Mouse (Mus musculus) limb, embryonic 13.5 days (tissue): Measurements from ENCODE around the gene Vars. TPM values are rescaled to one million over a fixed set of nuclear protein-coding genes. Genes with fewer than 3 reads are reported as not detected.

Experiments used
- ATAC-seq: fragments of 200-750 bp; cut with Nextera tagmentation; 2 replicates; pipeline ENCODE4 v1.8.0; 2017; ENCODE audit warnings: low read depth, moderate number of reproducible peaks, moderate TSS enrichment; ENCODE audit not compliant: low FRiP score
- H3K27ac ChIP-seq: fragments of 300-500 bp; sonication (generic); 2 replicates; pipeline ENCODE4 v1.5.1; 2015; ENCODE audit warnings: inconsistent platforms, mild to moderate bottlenecking, moderate library complexity
- H3K27me3 ChIP-seq: fragments of 300-500 bp; sonication (generic); 2 replicates; pipeline ENCODE4 v1.6.1; 2015; ENCODE audit warnings: mild to moderate bottlenecking, inconsistent platforms
- H3K36me3 ChIP-seq: fragments of 300-500 bp; sonication (generic); 2 replicates; pipeline ENCODE4 v1.6.1; 2015; ENCODE audit warnings: inconsistent platforms, mild to moderate bottlenecking, moderate library complexity
- H3K4me1 ChIP-seq: fragments of 300-500 bp; sonication (generic); 2 replicates; pipeline ENCODE4 v1.6.1; 2015; ENCODE audit warnings: inconsistent platforms
- H3K4me2 ChIP-seq: fragments of 300-500 bp; sonication (generic); replicated peaks from 2 replicates; pipeline ENCODE4 v1.6.1; 2015; ENCODE audit warnings: inconsistent platforms, mild to moderate bottlenecking, moderate library complexity
- H3K4me3 ChIP-seq: fragments of 300-500 bp; sonication (generic); 2 replicates; pipeline ENCODE4 v1.5.1; 2015; ENCODE audit warnings: moderate library complexity, mild to moderate bottlenecking, inconsistent platforms
- H3K9ac ChIP-seq: fragments of 300-500 bp; sonication (generic); 2 replicates; pipeline ENCODE4 v1.6.1; 2015; ENCODE audit warnings: mild to moderate bottlenecking, inconsistent platforms
- H3K9me3 ChIP-seq: fragments of 300-500 bp; sonication (generic); 2 replicates; pipeline ENCODE4 v1.6.1; 2016; ENCODE audit warnings: inconsistent platforms
- WGBS: fragments of 180-500 bp; shearing (Covaris S2); methylation state at CpG from one replicate; pipeline ENCODE4 v1.1.7; 2015; 5-methylcytosine and 5-hydroxymethylcytosine counted together
- polyA plus RNA-seq: library from polyadenylated mRNA; unstranded; fragments of >200 nt; fragmentation: Nextera tagmentation; extraction: Ambion mirVana; gene quantifications from 2 replicates; pipeline ENCODE4 v1.2.1, GENCODE M21; 2015

The Vars gene
- polyA plus RNA-seq, 1 experiment from 2014 or later = 110 TPM

DNA sequence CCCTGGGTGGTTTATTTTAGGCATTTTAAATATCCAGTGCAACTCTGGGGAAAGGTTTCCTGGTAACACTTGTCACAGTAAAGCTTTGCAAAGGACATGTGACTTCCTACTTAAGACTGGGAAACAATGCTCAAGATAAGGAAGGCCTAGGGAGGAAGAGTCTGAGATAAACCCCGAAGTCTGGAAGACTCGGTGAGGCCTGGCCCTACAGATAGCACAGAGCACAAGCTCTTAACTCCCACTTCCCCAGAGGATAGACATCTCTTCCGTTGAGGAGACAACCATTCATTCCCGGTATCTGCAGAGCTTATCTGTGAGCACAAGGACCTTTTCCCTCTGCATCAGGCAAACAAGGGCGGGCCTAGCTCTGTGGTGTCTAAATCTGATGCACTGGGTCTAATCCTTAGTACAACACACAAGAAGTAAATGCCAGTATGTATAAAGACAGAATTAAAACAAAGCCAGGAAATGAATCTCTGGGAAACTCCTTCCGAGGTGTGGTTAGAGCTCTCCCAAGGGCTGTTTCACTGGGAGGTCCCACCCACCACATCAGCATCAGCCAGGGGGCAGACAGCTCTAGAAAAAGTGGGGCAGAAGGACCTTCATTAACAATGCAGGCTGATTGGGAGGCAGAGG lies 21.2 kb downstream of the Vars start:
- Histone ChIP-seq H3K9me3 (no peaks in the 10 kb centered on the region), H3K4me3 (no peak overlapping the region), H3K27me3 (no peaks in the 10 kb centered on the region), H3K9ac (no peak overlapping the region), H3K4me1 (peaks cover 23% of the 10 kb centered on the region), H3K4me2 (no peak overlapping the region), H3K36me3 (peaks cover 9% of the 10 kb centered on the region), H3K27ac (no peak overlapping the region)
- ATAC-seq = no peak
- WGBS = 73% methylated on average over 6 of the region's 6 CpGs

DNA sequence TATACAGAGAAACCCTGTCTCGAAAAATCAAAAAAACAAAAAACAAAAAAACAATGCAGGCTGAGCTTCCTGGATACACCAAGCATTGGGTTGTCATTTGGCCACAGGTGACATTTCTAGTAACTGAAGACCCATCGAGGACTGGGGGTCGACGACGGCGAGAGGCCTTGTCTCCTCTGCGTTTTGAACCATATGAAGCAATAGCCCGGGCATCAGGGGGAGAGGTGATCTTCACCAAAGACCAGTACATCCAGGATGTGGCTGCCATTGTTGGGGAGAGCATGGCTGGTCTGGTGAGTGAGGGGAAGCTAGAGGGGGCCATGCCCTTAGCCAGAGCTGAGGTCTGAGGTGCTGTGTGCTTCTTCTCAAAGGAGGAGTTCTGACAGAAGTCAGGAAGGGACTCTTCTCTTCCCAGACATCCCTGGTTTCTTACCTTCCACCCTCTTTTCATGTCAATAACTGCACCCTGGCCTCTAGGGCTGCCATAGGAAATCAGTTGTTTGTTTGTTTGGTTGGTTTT lies 21.8 kb downstream of the Vars start:
- Histone ChIP-seq H3K4me3 (no peak overlapping the region), H3K36me3 (peaks cover 3% of the 10 kb centered on the region; the same call in 1 of the 2 replicates), H3K27me3 (no peaks in the 10 kb centered on the region), H3K4me2 (no peak overlapping the region), H3K4me1 (peaks cover 28% of the 10 kb centered on the region), H3K27ac (no peak overlapping the region), H3K9me3 (no peaks in the 10 kb centered on the region), H3K9ac (no peak overlapping the region; the same call in 1 of the 2 replicates)
- no peak for ATAC-seq
- 95% methylated on average over 8 of the region's 8 CpGs for WGBS

DNA sequence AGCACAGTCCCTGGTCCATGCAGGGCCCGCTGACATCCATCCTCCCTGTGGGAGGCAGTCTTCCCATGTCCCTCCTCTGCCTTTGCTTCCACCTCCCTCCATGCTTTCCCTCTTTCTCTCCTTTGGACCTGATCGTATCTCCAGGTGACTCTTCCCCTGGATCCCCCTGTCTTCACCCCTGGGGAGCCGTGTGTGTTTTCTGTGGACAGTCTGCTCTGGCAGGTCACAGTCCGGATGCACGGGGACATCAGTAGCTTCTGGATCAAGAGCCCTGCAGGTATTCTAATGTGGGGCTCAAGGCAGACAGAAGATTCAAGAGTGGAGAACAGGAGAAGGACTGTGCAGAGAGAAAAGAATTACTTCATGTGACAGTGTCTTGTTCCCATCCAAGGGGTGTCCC lies 22.4 kb downstream of the Vars start:
- no peaks in the 10 kb centered on the region for H3K36me3 ChIP-seq
- peaks cover 33% of the 10 kb centered on the region for H3K4me1 ChIP-seq
- H3K9me3 ChIP-seq = no peaks in the 10 kb centered on the region
- H3K27ac ChIP-seq = no peak overlapping the region
- no peak overlapping the region; the same call in 1 of the 2 replicates for H3K9ac ChIP-seq
- 84% methylated on average over 5 of the region's 5 CpGs for WGBS
- no peak for ATAC-seq
- H3K27me3 ChIP-seq = no peaks in the 10 kb centered on the region
- H3K4me3 ChIP-seq = no peak overlapping the region
- H3K4me2 ChIP-seq = no peak overlapping the region

DNA sequence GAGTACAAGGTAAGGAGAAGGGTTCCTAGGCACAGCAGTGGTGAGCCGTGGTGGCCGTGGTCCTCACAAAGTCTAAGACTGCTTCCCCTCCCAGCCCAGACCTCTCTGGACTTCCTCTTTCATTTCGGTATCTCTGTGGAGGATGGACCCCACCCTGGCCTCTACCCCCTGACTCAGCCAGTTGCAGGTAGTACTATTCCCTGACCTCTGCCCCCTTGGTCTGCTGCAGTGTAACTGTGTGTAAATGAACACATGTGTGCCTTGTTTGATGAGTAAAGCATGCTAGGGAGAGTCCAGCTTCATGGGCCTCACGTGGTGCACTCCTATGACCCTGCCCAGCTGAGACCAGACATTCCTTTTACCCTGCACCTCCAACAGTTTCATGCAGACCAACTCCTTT lies 23.0 kb downstream of the Vars start:
- ATAC-seq = no peak
- Histone ChIP-seq H3K27me3 (no peaks in the 10 kb centered on the region), H3K9ac (peak overlapping the region; percentile 31), H3K4me3 (no peak overlapping the region), H3K4me1 (peaks cover 33% of the 10 kb centered on the region), H3K4me2 (no peak overlapping the region), H3K36me3 (no peaks in the 10 kb centered on the region), H3K27ac (no peak overlapping the region), H3K9me3 (no peaks in the 10 kb centered on the region)
- WGBS = 67% methylated on average over 4 of the region's 4 CpGs

DNA sequence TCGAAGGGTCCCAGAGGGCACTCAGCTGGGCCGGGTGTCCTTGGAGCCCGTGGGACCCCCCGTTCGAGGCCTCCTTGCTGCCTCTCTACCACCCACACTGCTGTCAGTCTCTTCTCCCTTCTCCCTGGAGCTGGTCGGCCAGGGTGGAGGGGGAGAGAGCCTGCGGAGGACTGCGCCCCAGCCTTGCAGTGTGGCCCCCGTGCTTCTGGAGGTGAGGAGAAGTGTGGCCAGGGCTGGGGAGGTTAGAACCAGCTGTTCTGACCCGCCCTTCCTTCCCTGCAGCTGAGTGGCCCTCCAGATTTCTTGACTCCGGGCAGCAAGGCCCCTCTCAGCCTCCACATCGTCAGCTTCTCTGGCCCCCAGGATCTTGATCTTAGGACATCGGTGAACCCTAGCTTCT lies 23.5 kb downstream of the Vars start:
- 73% methylated on average over 13 of the region's 13 CpGs for WGBS
- H3K9ac ChIP-seq = peak overlapping the region; percentile 31; the same call in 1 of the 2 replicates
- peaks cover 33% of the 10 kb centered on the region for H3K4me1 ChIP-seq
- no peaks in the 10 kb centered on the region for H3K9me3 ChIP-seq
- no peak overlapping the region for H3K4me2 ChIP-seq
- H3K27me3 ChIP-seq = no peaks in the 10 kb centered on the region
- no peak for ATAC-seq
- no peak overlapping the region for H3K27ac ChIP-seq
- no peaks in the 10 kb centered on the region for H3K36me3 ChIP-seq
- H3K4me3 ChIP-seq = no peak overlapping the region

DNA sequence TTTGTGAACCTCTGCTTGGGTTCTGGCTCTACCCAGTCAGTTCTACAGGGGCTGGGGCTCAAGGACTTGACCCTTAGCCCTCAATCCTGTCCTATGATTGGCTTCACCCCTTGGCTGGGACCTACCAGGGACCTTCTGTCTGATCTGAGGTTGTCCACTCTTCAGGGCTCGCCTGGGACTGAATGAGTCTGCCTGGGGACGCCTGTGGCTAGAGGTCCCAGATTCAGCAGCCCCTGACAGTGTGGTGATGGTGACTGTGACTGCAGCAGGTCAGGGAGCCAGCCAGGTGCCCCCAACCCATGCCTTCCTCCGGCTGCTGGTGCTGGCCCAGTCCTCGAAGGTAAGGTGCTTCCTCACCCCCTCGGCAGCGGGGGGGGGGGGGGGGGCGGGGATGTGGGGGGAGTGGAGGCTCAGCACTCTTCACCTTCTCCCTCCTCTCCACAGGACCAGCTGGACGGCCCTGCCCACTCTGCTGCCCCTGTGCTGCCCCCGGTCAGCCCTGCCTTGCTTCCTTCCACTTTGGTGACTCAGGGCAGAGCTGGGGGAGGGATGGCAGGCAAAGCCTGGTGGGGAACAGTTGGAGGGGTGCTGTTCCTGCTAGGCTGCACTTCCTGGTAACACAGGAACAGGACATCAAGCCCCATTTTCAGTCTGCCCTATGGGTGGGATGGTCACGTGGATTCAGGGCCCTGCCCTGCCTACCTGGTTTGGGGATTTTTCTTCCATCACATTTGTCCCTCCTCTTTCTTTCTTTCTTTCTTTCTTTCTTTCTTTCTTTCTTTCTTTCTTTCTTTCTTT lies 24.1 kb downstream of the Vars start:
- WGBS = 60% methylated on average over 7 of the region's 10 CpGs
- Histone ChIP-seq H3K9ac (peak overlapping the region; percentile 31; the same call in 1 of the 2 replicates), H3K4me3 (no peak overlapping the region), H3K27me3 (no peaks in the 10 kb centered on the region), H3K4me2 (no peak overlapping the region), H3K9me3 (no peaks in the 10 kb centered on the region), H3K27ac (no peak overlapping the region), H3K36me3 (no peaks in the 10 kb centered on the region), H3K4me1 (peaks cover 36% of the 10 kb centered on the region)
- ATAC-seq = no peak

DNA sequence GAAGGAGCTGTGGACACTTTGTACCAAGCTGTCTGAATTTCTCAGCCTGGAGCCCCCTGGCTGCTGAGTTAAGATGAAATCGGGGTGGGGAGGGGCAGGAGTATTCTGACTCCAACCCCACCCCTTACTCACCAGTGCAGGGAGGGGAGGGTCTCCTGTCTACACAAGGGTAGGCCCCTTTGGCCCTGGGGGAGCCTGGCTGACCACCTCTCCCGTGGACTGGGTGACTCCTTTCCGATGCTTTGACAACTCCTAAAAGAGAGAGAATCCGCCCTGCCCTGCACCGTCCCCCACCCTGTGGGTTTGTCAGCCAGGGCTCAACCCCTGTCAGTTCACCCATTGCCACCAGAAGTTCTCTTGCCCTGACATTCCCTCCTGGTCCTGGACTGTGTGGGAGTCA lies 25.4 kb downstream of the Vars start:
- Histone ChIP-seq H3K9me3 (no peaks in the 10 kb centered on the region), H3K36me3 (no peaks in the 10 kb centered on the region), H3K4me2 (peak overlapping the region; percentile 23), H3K27ac (peak overlapping the region; percentile 16; the same call in 1 of the 2 replicates), H3K4me1 (peaks cover 33% of the 10 kb centered on the region), H3K27me3 (no peaks in the 10 kb centered on the region), H3K4me3 (no peak overlapping the region), H3K9ac (peak overlapping the region; percentile 35; the same call in 1 of the 2 replicates)
- 85% methylated on average over 5 of the region's 5 CpGs for WGBS
- ATAC-seq = no peak

DNA sequence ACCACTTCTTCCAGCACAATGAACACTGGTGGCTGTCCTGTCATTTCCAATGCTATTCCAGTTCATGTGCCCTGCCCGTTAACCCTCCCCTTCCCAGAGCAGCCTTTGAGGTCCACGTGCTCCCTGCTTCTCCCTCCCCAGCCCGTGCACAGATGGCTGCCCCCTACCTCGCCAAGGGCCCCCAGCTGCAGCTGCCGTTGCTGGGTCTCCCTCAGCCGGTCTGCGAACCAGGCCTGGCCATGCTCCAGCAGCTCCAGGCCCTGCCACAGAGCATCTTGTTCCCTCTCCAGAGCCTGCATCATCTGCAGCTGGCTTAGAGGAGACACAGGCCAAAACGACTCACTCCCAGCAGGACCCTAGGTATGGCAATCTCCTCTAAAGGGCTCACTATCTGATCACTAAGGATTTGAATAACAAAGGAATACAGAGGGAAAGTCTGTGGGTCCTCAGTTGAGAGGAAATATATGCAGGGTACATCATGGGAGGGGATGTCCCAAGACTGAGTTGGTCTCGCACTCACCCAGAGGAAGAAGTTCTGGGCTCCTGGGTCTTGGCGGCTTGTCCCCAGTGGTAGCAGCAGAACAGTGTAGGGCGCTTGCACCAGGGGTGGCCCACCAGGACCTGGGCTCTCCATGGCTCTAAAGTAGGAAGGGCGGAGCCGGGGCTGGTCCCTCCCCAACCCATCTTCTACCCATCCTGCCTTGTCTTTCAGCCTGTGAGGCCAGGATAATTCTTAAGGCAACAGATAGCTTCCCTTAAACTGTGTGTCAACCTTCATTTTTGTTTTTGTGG lies 26.7 kb downstream of the Vars start, which contains the start of gene Sapcd1:
Sapcd1 (minus strand) TSS at position 740 of the 792 bp plus-strand sequence.
- Histone ChIP-seq H3K4me2 (peak within 1 kb of the TSS; percentile 48), H3K36me3 (no peaks in the 10 kb centered on the region), H3K9me3 (no peaks in the 10 kb centered on the region), H3K4me1 (peaks cover 27% of the 10 kb centered on the region), H3K27ac (peak within 1 kb of the TSS; percentile 74), H3K4me3 (peak within 1 kb of the TSS; percentile 13), H3K27me3 (no peaks in the 10 kb centered on the region), H3K9ac (peak within 1 kb of the TSS; percentile 50; the same call in 1 of the 2 replicates)
- WGBS = 32% methylated on average over 13 of the region's 13 CpGs
- ATAC-seq = peak; percentile 66

DNA sequence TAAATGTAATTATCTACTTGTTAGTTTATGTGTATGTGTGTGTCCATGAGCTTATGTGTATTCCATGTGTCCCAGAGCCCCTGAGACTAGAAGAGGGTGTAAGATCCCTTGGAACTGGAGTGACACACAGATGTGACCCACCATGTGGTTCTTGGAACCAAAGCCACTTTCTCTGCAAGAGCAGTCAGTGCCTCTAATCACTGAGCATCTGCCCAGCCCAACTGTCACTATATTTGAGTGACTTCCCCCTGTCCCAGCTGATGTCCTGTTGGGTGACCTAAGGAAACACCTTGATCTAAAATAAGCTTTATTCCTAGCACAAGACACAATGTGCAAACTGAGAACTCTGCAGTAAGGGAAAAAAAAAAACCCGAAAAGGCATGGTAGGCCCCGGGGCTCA lies 27.5 kb downstream of the Vars start:
- Histone ChIP-seq H3K36me3 (no peaks in the 10 kb centered on the region), H3K4me1 (peaks cover 27% of the 10 kb centered on the region), H3K27ac (no peak overlapping the region; the same call in 1 of the 2 replicates), H3K4me2 (no peak overlapping the region), H3K9ac (no peak overlapping the region), H3K4me3 (no peak overlapping the region), H3K9me3 (no peaks in the 10 kb centered on the region), H3K27me3 (no peaks in the 10 kb centered on the region)
- 80% methylated on average over 2 of the region's 2 CpGs for WGBS
- ATAC-seq = no peak

DNA sequence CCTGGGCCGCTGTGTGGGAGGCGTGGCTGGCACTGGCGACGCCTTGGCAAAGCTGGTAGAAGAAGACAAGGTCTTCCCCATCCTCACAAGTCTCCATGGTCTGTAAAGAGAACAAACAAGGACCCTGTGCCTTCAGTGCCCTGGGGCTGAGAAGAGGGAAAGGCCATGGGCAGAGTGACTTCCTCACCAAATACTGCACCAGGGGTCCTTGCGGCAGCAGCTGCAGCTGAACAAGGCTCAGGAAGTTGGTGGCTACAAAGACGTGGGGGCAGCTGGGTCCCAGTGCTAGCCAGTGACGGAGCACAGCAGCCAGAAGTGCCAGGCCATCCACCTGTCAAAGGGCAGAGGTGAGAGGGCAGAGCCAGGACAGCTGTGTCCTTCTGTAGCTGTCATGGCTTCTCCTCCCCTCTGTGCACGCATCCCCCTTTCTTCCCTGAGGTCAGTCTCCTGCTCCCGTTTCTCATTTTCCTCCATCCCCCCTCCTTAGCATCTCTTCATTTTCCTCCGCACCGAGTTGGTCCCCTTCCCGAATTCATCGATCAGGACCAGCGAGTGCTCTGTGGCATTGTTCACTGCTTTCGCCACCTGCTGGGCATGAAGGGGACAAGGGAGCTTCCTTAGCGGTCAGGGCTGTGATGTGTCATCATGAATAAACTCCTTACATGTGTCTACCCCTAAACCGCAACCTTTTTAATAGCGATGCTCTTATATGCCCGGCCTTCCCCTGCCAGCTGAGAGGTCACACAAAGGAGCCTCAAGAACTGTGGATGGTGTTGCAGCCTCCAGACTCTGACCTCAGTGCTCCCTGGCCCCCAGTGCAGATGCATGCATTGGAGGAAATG lies 29.1 kb downstream of the Vars start:
- Histone ChIP-seq H3K36me3 (no peaks in the 10 kb centered on the region), H3K4me3 (no peak overlapping the region), H3K27ac (no peak overlapping the region), H3K9ac (0 out of 2 replicates have a peak overlapping the region, but pooled peaks have one; percentile 31), H3K27me3 (no peaks in the 10 kb centered on the region), H3K4me2 (no peak overlapping the region), H3K4me1 (peaks cover 27% of the 10 kb centered on the region), H3K9me3 (no peaks in the 10 kb centered on the region)
- no peak for ATAC-seq
- 35% methylated on average over 19 of the region's 19 CpGs for WGBS

DNA sequence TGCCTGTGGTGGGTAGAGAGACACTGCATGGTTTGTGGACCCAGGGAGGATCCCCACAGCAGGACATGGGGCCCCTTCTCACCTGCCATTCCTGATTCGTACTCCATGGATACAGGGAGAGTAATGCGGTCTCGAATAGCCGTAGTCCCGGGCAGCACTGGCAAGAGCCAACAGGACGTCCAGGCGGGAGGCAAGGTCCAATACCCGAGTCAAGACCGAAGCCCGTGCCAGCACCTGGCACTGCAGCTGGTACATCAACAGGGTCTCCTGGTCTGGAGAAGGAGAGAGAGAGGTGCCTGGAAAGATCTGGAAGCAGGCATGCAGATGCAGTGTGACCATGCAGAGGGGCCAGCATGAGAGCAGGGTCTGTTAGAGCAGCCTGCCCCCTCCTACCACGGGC lies 30.5 kb downstream of the Vars start:
- Histone ChIP-seq H3K36me3 (no peaks in the 10 kb centered on the region), H3K4me1 (peaks cover 21% of the 10 kb centered on the region), H3K9ac (no peak overlapping the region), H3K4me3 (no peak overlapping the region), H3K27ac (no peak overlapping the region), H3K4me2 (no peak overlapping the region), H3K27me3 (no peaks in the 10 kb centered on the region), H3K9me3 (no peaks in the 10 kb centered on the region)
- ATAC-seq = no peak
- WGBS = 88% methylated on average over 11 of the region's 11 CpGs
